9 mouse cellular contexts compared by ENCODE assay signal in the genomic region with DNA sequence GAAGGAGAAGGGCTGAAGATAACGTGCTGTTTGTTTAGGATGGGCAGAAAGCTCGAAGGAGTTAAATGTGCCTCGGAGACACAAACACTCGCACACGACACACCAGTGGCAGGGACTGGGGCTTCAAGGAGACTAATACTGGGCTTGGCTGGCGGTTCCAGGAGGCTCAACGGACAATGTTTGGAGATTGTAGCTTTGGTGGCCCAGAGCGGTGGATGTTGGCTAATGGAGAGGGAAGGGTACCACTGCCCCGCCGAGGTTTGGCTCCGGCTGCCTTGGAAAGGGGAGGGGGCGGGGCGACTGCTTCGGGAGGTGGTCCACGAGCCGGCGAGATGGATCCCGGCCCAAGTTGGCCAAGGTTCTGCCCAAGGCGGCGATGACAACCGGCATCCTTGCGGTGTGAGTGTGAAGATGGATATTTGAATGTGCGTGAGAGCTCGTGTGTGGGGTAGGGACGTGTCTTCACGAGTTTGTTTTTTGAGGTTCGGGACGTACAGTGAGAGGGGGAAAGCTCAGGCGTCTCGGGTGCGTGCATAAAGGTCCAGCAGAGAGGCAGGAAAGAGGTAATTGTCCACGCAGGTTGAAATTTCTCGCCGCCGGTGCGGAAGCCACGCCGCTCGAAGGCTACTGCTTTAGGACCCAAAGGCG. TPM values are rescaled to one million over a fixed set of nuclear protein-coding genes. Genes with fewer than 3 reads are reported as not detected.
A peak's percentile ranks its signal among the peaks of the same experiment; 100 is the strongest.
DNase-seq lines count a peak whose midpoint lies in the region; ATAC-seq and TF ChIP-seq lines count a peak whose summit lies in the region.
"Had no signal": no experiment of that assay in that cellular context is flagged by ENCODE, and none has a peak within 500 bp of the region (broad histone marks: within the 10 kb centered on the region; RNA-seq: fewer than 3 reads in every experiment).

No protein-coding gene starts in this region.

- peak overlapping the region; percentile 49 for H3K4me3 ChIP-seq in forebrain, embryonic 11.5 days (ENCODE audit: low read depth, low read length)
- peak overlapping the region; percentile 83 for H3K4me3 ChIP-seq in left cerebral cortex, adult 2 months
- no peak overlapping the region for H3K4me3 ChIP-seq in kidney, adult 2 months (ENCODE audit: insufficient read depth, low read depth, low read length)

- no peak overlapping the region for H3K27ac ChIP-seq in forebrain, embryonic 11.5 days (ENCODE audit: low read depth, low read length)
- H3K27ac ChIP-seq in left cerebral cortex, adult 2 months, result peak overlapping the region; percentile 92
- no peak overlapping the region for H3K27ac ChIP-seq in kidney, adult 2 months (ENCODE audit: insufficient read depth, low read depth, low read length)
- H3K27ac ChIP-seq: macrophage had no signal

- WGBS in forebrain, embryonic 11.5 days, result 1% methylated on average over 40 of the region's 40 CpGs
- WGBS in kidney, adult 2 months, result 3% methylated on average over 40 of the region's 40 CpGs

- peaks cover 8% of the 10 kb centered on the region; the same call in 1 of the 2 replicates for H3K4me1 ChIP-seq in forebrain, embryonic 11.5 days (replicated peaks; ENCODE audit: control insufficient read depth, insufficient read depth, low read length)
- H3K4me1 ChIP-seq in kidney, adult 2 months (ENCODE audit: control insufficient read depth, insufficient read depth, low read length), result no peaks in the 10 kb centered on the region

- intact Hi-C loops in left cerebral cortex, adult 2 months (cut with DNase I), result loop anchor here (2.0 kb wide), 1 partner anchor 53 kb away; a partner anchor contains a TSS

- DNase-seq in kidney, postnatal 4 days, result peak; percentile 8 to 15
- no peak for DNase-seq in kidney, postnatal 25 days
- peak; percentile 49 for DNase-seq in cerebellum, adult 11 months
- DNase-seq in forebrain, embryonic 11.5 days (ENCODE audit: low spot score), result peak; percentile 65
- peak; percentile 26 to 38 for DNase-seq in left cerebral cortex, adult 2 months (ENCODE audit: extremely low spot score in 1 of 2, low spot score in 2 of 2)
- DNase-seq in neural tube, embryonic 10.5 days (ENCODE audit: extremely low spot score, low spot score), result peak; percentile 48
- DNase-seq in spleen, postnatal 14 days (ENCODE audit: low spot score in 2 of 2), result no peak
- no peak for DNase-seq in kidney, adult 2 months

- TF ChIP-seq CTCF in left cerebral cortex, adult 2 months (IDR thresholded peaks at IDR 0.05), result no peak
- TF ChIP-seq CTCF in kidney, adult 2 months (conservative IDR thresholded peaks at IDR 0.05; ENCODE audit: insufficient read depth, insufficient read length, low read depth, low read length), result no peak

- peak overlapping the region; percentile 94 for H3K4me2 ChIP-seq in forebrain, embryonic 11.5 days (ENCODE audit: low read depth, low read length, severe bottlenecking)

- peak; percentile 64 for ATAC-seq in forebrain, embryonic 11.5 days (replicated peaks; ENCODE audit: low FRiP score)

- no peaks in the 10 kb centered on the region for H3K9me3 ChIP-seq in forebrain, embryonic 11.5 days (ENCODE audit: control insufficient read depth, low read length)

- no peak for TF ChIP-seq POLR2A in kidney, adult 2 months (IDR thresholded peaks at IDR 0.05; ENCODE audit: low read depth, low read length)

- peaks cover 26% of the 10 kb centered on the region for H3K27me3 ChIP-seq in forebrain, embryonic 11.5 days (ENCODE audit: control insufficient read depth, insufficient read depth, low read length)
- 0 out of 2 replicates have a peak, but pooled peaks cover 1% of the 10 kb centered on the region for H3K27me3 ChIP-seq in kidney, adult 2 months (replicated peaks; ENCODE audit: control insufficient read depth, insufficient read depth, low read length)

- no peaks in the 10 kb centered on the region for H3K36me3 ChIP-seq in forebrain, embryonic 11.5 days (ENCODE audit: control insufficient read depth, insufficient read depth, low read length)
- no peaks in the 10 kb centered on the region for H3K36me3 ChIP-seq in kidney, adult 2 months (ENCODE audit: control insufficient read depth, insufficient read depth, low read length)

- peak overlapping the region; percentile 3; the same call in 1 of the 2 replicates for H3K9ac ChIP-seq in forebrain, embryonic 11.5 days (ENCODE audit: low read length)

RNA-seq across cellular contexts. Expression of a gene that starts 0.9 kb away (rescaled TPM):
- 11.7 and 16.0 TPM in 2 replicates for polyA plus RNA-seq in forebrain, embryonic 11.5 days (2014; fragmentation: Nextera tagmentation; extraction: Ambion mirVana)
- 100 to 1,000 TPM; 167 to 171 TPM for total RNA-seq in left cerebral cortex, adult 2 months (2021)
- 0.27 and 0.41 TPM in 2 replicates for polyA plus RNA-seq in kidney, adult 2 months (2012; rRNA removed)
- polyA plus RNA-seq: macrophage had no signal

RNA-seq across cellular contexts. Expression of a gene that starts 53.2 kb away (rescaled TPM):
- 47.1 and 51.1 TPM in 2 replicates for polyA plus RNA-seq in forebrain, embryonic 11.5 days (2014; fragmentation: Nextera tagmentation; extraction: Ambion mirVana)
- total RNA-seq in left cerebral cortex, adult 2 months (2021), result 100 to 1,000 TPM in 1 of 2 experiments, 10 to 100 TPM in 1; 99.7 to 108 TPM
- 46.8 and 56.1 TPM in 2 replicates for polyA plus RNA-seq in kidney, adult 2 months (2012; rRNA removed)

Comparison
In these comparisons a context has a peak if more than half of its experiments do, and no peak if none do; other contexts are left out.
1. DNase-seq: peak in kidney, postnatal 4 days (2 of 2), cerebellum, adult 11 months (single experiment), forebrain, embryonic 11.5 days (single experiment), left cerebral cortex, adult 2 months (2 of 2) and neural tube, embryonic 10.5 days (single experiment); none in kidney, postnatal 25 days (0 of 2), spleen, postnatal 14 days (0 of 2) and kidney, adult 2 months (single experiment).